Mouse (Mus musculus) lung, embryonic 16.5 days (tissue): Measurements from ENCODE around the gene Fbxo44. TPM values are rescaled to one million over a fixed set of nuclear protein-coding genes. Genes with fewer than 3 reads are reported as not detected.

ENCODE experiments used
- ATAC-seq: fragments of 200-750 bp; cut with Nextera tagmentation; 2 replicates; pipeline ENCODE4 v1.8.0; 2017; ENCODE audit warnings: low read depth, mild to moderate bottlenecking, moderate library complexity
- H3K27ac ChIP-seq: fragments of 300-500 bp; sonication (generic); 2 replicates; pipeline ENCODE4 v1.5.1; 2014; ENCODE audit warnings: mild to moderate bottlenecking, control low read depth, low read length
- H3K27me3 ChIP-seq: fragments of 300-500 bp; sonication (generic); 2 replicates; pipeline ENCODE4 v1.6.1; 2014; ENCODE audit warnings: low read depth, low read length, mixed read lengths; ENCODE audit not compliant: control insufficient read depth, insufficient read depth
- H3K36me3 ChIP-seq: fragments of 300-500 bp; sonication (generic); 2 replicates; pipeline ENCODE4 v1.6.1; 2014; ENCODE audit warnings: low read length; ENCODE audit not compliant: control insufficient read depth, insufficient read depth
- H3K4me1 ChIP-seq: fragments of 300-500 bp; sonication (generic); replicated peaks from 2 replicates; pipeline ENCODE4 v1.6.1; 2014; ENCODE audit warnings: low read length, mixed read lengths; ENCODE audit not compliant: control insufficient read depth, insufficient read depth
- H3K4me2 ChIP-seq: fragments of 300-500 bp; sonication (generic); 2 replicates; pipeline ENCODE4 v1.6.1; 2014; ENCODE audit warnings: low read depth, low read length, control low read depth
- H3K4me3 ChIP-seq: fragments of 300-500 bp; sonication (generic); 2 replicates; pipeline ENCODE4 v1.5.1; 2014; ENCODE audit warnings: mild to moderate bottlenecking, low read length, control low read depth
- H3K9ac ChIP-seq: fragments of 300-500 bp; sonication (generic); 2 replicates; pipeline ENCODE4 v1.6.1; 2014; ENCODE audit warnings: low read length, control low read depth
- H3K9me3 ChIP-seq: fragments of 300-500 bp; sonication (generic); 2 replicates; pipeline ENCODE4 v1.6.1; 2016; ENCODE audit warnings: low read length; ENCODE audit not compliant: control insufficient read depth
- WGBS: fragments of 180-500 bp; shearing (Covaris S2); extraction: QIAGEN DNeasy Blood & Tissue Kit; methylation state at CpG from one replicate; pipeline ENCODE4 v1.1.7; 2014; 5-methylcytosine and 5-hydroxymethylcytosine counted together
- polyA plus RNA-seq: library from polyadenylated mRNA; unstranded; fragments of >200 nt; fragmentation: Nextera tagmentation; extraction: Ambion mirVana; gene quantifications from 2 replicates; pipeline ENCODE4 v1.2.1, GENCODE M21; 2015

Gene Fbxo44
- polyA plus RNA-seq, 1 experiment from 2014 or later = 11.9 TPM

DNA sequence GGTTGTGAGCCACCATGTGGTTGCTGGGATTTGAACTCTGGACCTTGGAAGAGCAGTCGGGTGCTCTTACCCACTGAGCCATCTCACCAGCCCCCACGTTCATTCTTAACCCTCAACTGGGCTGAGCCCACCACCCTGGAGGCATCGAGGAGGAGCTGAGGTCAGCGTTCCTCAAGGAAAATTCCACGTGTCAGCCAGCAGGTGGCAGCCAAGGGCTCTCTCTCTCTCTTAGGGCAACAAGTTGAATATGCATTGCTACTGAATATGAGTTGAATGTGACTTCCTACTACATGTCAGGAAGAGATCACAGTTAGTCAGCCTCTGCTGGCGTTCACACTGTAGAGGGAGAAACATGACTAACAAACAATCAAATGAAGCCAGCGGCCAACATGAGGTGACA, 8.0 kb upstream of the Fbxo44 start:
- WGBS = 26% methylated on average over 7 of the region's 7 CpGs
- H3K9me3 ChIP-seq = no peaks in the 10 kb centered on the region

DNA sequence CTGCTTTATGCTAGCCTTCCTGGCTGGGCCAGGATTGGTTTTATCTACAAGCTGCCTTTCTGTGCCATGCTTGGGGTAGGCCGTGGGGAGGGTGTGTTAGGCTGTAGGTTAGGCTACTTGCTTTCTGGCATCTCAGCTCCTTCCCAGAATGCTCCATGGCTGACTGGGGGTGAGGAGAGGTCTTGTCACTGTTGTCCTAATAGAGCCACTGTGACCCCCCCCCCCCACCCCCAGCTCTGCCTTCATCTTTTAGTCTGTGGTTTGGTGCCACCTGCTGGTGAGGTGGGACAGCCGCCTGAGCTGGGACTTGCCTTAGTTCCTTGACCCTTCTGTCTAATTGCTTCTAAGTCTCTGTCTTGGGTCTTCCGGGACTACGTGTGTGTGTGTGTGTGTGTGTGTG, 6.7 kb upstream of the Fbxo44 start:
- WGBS = 18% methylated on average over 4 of the region's 4 CpGs
- Histone ChIP-seq H3K27ac (no peak overlapping the region), H3K27me3 (peaks cover 66% of the 10 kb centered on the region), H3K9ac (no peak overlapping the region), H3K9me3 (no peaks in the 10 kb centered on the region), H3K4me2 (0 out of 2 replicates have a peak overlapping the region, but pooled peaks have one; percentile 6), H3K4me1 (peaks cover 7% of the 10 kb centered on the region; the same call in 1 of the 2 replicates), H3K36me3 (no peaks in the 10 kb centered on the region), H3K4me3 (no peak overlapping the region)
- ATAC-seq = no peak

More for the DNA sequence above, 8.0 kb upstream of the Fbxo44 start:
- no peak for ATAC-seq
- no peak overlapping the region for H3K4me2 ChIP-seq
- no peak overlapping the region for H3K4me3 ChIP-seq
- H3K4me1 ChIP-seq = peaks cover 7% of the 10 kb centered on the region; the same call in 1 of the 2 replicates
- H3K36me3 ChIP-seq = no peaks in the 10 kb centered on the region
- no peak overlapping the region for H3K9ac ChIP-seq
- peaks cover 66% of the 10 kb centered on the region for H3K27me3 ChIP-seq
- no peak overlapping the region for H3K27ac ChIP-seq

DNA sequence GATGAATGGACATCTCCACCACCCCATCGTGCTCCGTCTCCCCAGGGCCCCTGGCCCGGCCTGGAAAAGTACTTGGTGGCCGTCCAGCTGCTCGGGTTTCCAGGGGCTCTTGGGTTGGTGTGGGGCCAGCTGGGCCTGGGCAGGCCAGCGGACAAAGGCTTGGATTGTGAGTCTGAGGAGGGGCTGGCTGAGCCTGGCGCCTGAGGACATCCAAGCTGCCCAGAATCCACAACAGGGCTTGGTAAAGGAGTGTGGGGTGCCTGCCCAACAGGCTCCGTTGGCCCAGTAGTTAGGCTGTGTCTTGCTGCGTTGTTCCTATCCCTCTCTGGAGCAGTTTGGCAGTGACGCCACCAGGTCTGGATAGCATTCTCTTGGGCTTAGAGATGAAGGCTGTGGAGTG, 6.1 kb upstream of the Fbxo44 start:
- no peak overlapping the region for H3K27ac ChIP-seq
- peaks cover 7% of the 10 kb centered on the region; the same call in 1 of the 2 replicates for H3K4me1 ChIP-seq
- peak overlapping the region; percentile 15; the same call in 1 of the 2 replicates for H3K9ac ChIP-seq
- no peaks in the 10 kb centered on the region for H3K9me3 ChIP-seq
- H3K4me2 ChIP-seq = no peak overlapping the region
- WGBS = 5% methylated on average over 10 of the region's 10 CpGs
- H3K27me3 ChIP-seq = peaks cover 68% of the 10 kb centered on the region
- H3K4me3 ChIP-seq = no peak overlapping the region
- no peak for ATAC-seq
- H3K36me3 ChIP-seq = no peaks in the 10 kb centered on the region

DNA sequence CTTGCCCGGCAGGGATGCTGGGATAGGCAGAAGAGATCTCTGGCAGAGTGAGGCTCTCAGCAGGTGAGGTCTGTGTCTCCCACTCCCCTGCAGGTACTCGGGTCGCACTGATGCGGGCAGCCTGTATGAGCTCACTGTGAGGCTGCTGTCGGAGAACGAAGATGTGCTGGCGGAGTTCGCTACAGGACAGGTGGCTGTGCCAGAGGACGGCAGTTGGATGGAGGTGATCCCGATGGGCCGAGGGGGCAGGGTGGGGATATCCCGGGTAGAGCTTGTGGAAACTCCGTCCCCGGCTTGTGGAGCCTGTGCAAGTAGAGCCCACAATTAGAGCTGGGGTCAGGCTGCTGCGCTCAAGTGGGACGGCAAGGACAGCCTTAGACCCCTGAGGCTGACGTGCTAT, 5.3 kb upstream of the Fbxo44 start:
- Histone ChIP-seq H3K4me3 (no peak overlapping the region), H3K36me3 (no peaks in the 10 kb centered on the region), H3K9me3 (no peaks in the 10 kb centered on the region), H3K27ac (no peak overlapping the region), H3K27me3 (peaks cover 72% of the 10 kb centered on the region), H3K9ac (no peak overlapping the region), H3K4me2 (no peak overlapping the region), H3K4me1 (peaks cover 9% of the 10 kb centered on the region; the same call in 1 of the 2 replicates)
- WGBS = 9% methylated on average over 17 of the region's 17 CpGs
- ATAC-seq = no peak

DNA sequence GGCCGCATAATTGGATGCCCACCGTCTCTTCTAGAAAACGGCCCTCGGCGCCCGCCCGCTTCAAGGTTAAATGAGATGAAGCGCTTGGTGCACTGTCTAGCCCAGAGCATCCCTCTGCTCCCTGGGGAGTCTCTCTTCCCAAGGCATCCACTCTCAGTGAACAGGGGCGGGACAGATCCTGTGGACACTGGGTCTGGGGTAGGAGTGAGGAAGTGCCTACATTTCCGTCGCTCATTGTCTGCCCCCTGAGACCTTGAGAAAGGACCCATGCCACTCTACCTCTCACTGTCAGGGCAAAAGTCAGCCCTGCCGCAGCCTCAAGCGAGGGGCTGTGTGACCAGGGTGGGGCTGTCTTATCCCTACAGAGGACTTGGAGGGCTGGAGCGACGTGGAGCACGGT, 4.2 kb upstream of the Fbxo44 start:
- under 1% methylated on average over 16 of the region's 16 CpGs for WGBS
- H3K9ac ChIP-seq = no peak overlapping the region
- no peak overlapping the region for H3K4me2 ChIP-seq
- H3K27me3 ChIP-seq = peaks cover 70% of the 10 kb centered on the region
- no peak overlapping the region for H3K27ac ChIP-seq
- no peaks in the 10 kb centered on the region for H3K9me3 ChIP-seq
- ATAC-seq = no peak
- no peaks in the 10 kb centered on the region for H3K36me3 ChIP-seq
- H3K4me1 ChIP-seq = peaks cover 11% of the 10 kb centered on the region
- H3K4me3 ChIP-seq = no peak overlapping the region

DNA sequence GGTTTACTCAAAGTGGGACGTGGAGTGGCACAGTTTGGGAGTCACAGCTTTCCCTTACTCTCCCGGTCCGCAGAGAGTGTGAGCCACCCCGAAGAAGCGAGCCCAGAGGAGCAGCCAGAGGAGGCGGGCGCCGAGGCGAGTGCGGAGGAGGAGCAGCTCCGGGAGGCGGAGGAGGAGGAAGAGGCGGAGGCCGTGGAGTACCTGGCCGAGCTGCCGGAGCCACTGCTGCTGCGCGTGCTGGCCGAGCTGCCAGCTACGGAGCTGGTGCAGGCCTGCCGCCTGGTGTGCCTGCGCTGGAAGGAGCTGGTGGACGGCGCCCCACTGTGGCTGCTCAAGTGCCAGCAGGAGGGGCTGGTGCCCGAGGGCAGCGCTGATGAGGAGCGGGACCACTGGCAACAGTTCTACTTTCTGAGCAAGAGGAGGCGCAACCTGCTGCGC, 3.7 kb upstream of the Fbxo44 start:
- Histone ChIP-seq H3K4me1 (peaks cover 15% of the 10 kb centered on the region), H3K27ac (no peak overlapping the region), H3K36me3 (no peaks in the 10 kb centered on the region), H3K4me2 (peak overlapping the region; percentile 48), H3K9me3 (no peaks in the 10 kb centered on the region), H3K27me3 (peaks cover 69% of the 10 kb centered on the region), H3K9ac (no peak overlapping the region), H3K4me3 (peak overlapping the region; percentile 27)
- ATAC-seq = peak; percentile 49
- WGBS = 0% methylated on average over 28 of the region's 29 CpGs

DNA sequence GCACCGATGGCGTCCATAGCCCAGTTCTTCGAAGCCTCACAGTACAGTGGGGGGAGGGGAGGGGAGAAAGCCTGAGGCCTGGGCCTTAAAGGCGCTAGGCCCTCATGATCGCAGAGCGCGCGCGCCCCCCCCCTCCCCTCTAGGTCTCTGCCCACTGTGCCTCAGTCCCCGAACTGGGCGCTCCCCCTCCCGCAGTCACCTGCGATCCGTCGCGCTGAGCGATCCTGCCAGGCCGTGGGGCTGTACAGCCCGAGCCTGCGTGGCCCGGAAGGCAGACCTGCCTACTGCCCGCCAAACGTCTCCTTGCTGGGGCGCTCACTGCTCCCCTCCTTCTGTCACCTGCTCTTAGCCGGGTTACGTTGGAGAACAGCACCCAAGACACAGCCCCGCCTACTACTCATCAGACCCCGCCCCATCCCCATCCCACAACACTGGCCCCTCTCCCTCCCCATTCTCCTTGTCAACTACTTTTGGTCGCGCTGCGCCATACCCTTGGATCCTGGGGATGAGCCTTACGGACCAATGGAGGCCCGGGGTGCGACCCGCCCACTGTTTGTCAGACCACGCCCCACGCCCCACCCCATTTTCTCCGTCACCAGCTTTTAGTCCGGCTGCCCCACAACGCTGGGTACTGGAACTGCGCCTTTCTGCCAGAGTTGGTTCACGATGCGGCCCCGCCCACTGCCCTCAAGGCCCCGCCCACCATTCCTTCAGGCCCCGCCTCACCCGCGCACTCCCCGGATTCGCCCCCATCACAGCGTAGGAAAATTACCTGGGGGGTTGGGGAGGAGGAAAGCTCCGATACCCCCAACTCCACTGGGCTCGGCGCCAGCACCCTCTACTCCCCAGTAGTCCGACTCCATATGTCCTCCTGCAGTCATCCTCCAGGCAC, 492 bp downstream of the Fbxo44 start:
- peak overlapping the region; percentile 36 for H3K27ac ChIP-seq
- H3K36me3 ChIP-seq = no peaks in the 10 kb centered on the region

DNA sequence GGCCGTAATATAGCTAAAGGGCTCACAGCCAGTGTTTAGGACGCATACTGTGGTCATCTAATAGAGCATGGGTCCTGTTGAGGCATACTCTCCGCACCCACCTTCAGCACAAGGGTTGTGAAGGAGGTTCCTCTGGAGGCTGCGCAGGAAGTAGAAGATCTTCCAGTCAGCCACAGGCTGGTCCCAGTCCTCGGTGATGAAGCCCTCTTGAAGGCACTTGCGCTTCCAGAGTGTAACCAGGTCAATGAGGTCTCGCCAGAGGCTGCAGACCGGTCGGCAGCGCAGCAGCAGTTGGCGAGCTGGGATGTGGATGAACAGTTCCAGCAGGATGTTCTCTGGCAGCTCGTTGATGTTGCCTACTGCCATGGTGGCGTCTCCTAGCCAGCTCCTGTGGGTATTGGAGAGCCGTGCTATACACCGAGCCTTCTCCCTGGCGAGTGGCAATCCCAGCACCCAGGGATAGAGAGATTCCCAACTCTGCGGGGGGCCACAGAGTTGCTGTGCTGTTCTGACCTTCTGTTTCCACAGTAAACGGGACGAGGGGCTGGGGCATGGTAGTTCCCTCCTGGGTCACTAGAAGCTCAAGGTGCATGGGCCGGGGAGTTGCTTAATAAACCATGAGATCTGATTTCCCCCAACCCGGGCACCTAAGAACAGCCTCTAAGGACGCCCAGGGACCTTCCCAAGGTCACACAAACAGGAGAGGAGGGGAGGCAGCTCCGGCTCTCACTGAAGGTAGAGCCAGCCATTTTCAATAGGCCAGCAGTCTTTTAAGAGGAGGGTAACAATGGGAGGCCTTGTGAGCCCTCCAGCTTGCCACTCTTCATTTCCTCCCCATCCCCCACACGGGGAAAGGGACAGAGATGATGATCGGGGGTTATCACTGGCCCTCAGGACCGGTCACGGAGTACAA, 1.6 kb downstream of the Fbxo44 start:
- Histone ChIP-seq H3K4me1 (peaks cover 7% of the 10 kb centered on the region), H3K4me2 (peak overlapping the region; percentile 95), H3K27me3 (peaks cover 34% of the 10 kb centered on the region), H3K4me3 (peak overlapping the region; percentile 65), H3K9ac (peak overlapping the region; percentile 72), H3K36me3 (no peaks in the 10 kb centered on the region), H3K9me3 (no peaks in the 10 kb centered on the region), H3K27ac (no peak overlapping the region)
- WGBS = 29% methylated on average over 27 of the region's 27 CpGs
- ATAC-seq = no peak

More for the DNA sequence above, 492 bp downstream of the Fbxo44 start:
- H3K4me3 ChIP-seq = peak overlapping the region; percentile 65
- under 1% methylated on average over 53 of the region's 55 CpGs for WGBS
- ATAC-seq = peak; percentile 91
- H3K4me2 ChIP-seq = peak overlapping the region; percentile 95
- peak overlapping the region; percentile 72 for H3K9ac ChIP-seq
- peaks cover 45% of the 10 kb centered on the region for H3K27me3 ChIP-seq
- peaks cover 9% of the 10 kb centered on the region for H3K4me1 ChIP-seq
- no peaks in the 10 kb centered on the region for H3K9me3 ChIP-seq

DNA sequence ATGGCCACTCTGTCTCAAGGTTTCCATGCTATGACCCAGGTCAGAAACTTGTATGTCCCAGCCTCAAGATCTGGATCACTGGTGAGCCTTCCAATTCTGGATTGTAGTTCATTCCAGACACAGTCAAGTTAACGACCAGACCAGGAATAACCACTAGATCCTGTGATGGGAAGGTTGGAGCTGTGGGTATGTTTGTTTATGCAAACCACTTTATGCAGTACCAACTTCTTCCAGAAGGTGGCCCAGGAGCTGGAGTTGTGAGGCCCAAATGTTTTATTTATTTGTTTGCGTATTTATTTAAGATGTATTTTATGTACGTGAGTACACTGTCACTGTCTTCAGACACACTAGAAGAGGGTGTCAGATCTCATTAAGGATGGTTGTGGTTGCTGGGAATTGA, 5.3 kb downstream of the Fbxo44 start:
- WGBS = 60% methylated on average over 3 of the region's 3 CpGs

More for the DNA sequence above, 5.3 kb downstream of the Fbxo44 start:
- no peaks in the 10 kb centered on the region for H3K27me3 ChIP-seq
- no peak overlapping the region for H3K4me3 ChIP-seq
- no peak overlapping the region for H3K4me2 ChIP-seq
- no peak overlapping the region for H3K27ac ChIP-seq
- H3K36me3 ChIP-seq = no peaks in the 10 kb centered on the region
- no peak overlapping the region for H3K9ac ChIP-seq
- peaks cover 11% of the 10 kb centered on the region for H3K4me1 ChIP-seq
- no peak for ATAC-seq
- H3K9me3 ChIP-seq = no peaks in the 10 kb centered on the region
